Mouse (Mus musculus): ENCODE results near the gene Ftl1. TPM values are rescaled to one million over a fixed set of nuclear protein-coding genes. Genes with fewer than 3 reads are reported as not detected.

The Ftl1 gene
- total and polyA plus RNA-seq, 3 experiments = 31.2 to 1,027 (median 142) TPM

- H3K4me3 ChIP-seq (replicated peaks in 1 of 3; ENCODE audit: low read depth in 2 of 3, low read length in 2 of 3, poor library complexity in 1 of 3) = no peak overlapping the region
- H3K27me3 ChIP-seq (replicated peaks) = no peaks in the 10 kb centered on the region
- H3K9ac ChIP-seq (ENCODE audit: insufficient read depth, low read depth) = no peak overlapping the region
- peaks cover 2 to 25% of the 10 kb centered on the region in 2 experiments for H3K4me1 ChIP-seq (ENCODE audit: control insufficient read depth in 1 of 2, insufficient read depth in 2 of 2)
- no peak overlapping the region for H3K27ac ChIP-seq (ENCODE audit: insufficient read depth, low read depth)
- no peak for TF ChIP-seq MAX (IDR thresholded peaks at IDR 0.05; ENCODE audit: low read length)
- no peak for TF ChIP-seq CHD1 (IDR thresholded peaks at IDR 0.05; ENCODE audit: low read depth, low read length)
- TF ChIP-seq E2F4 (IDR thresholded peaks at IDR 0.05; ENCODE audit: insufficient replicate concordance, low read depth, low read length) = no peak
- no peak for TF ChIP-seq ETS1 (conservative IDR thresholded peaks at IDR 0.05; ENCODE audit: low read depth, low read length)
- no peak for TF ChIP-seq NELFE (IDR thresholded peaks at IDR 0.05; ENCODE audit: low read depth, low read length)
- TF ChIP-seq USF2 (conservative IDR thresholded peaks at IDR 0.05; ENCODE audit: low read depth, low read length) = no peak
- TF ChIP-seq TCF12 (IDR thresholded peaks at IDR 0.05; ENCODE audit: low read depth, low read length) = peak; percentile 19; the same call in 1 of the 2 replicates
- TF ChIP-seq NRF1 (IDR thresholded peaks at IDR 0.05; ENCODE audit: low read depth, low read length) = no peak
- TF ChIP-seq ZKSCAN1 (IDR thresholded peaks at IDR 0.05; ENCODE audit: borderline replicate concordance, low read depth, low read length) = no peak
- no peak; the same call in 1 of the 2 replicates for TF ChIP-seq BHLHE40 (IDR thresholded peaks at IDR 0.05; ENCODE audit: low read depth, low read length)
- TF ChIP-seq EP300 (IDR thresholded peaks at IDR 0.05; ENCODE audit: low read length) = no peak
- no peak for TF ChIP-seq POLR2AphosphoS2 (IDR thresholded peaks at IDR 0.05; ENCODE audit: low read depth, low read length)
- TF ChIP-seq ZMIZ1 (IDR thresholded peaks at IDR 0.05; ENCODE audit: low read depth, low read length) = no peak
- peak; percentile 75 for TF ChIP-seq RAD21 (IDR thresholded peaks at IDR 0.05; ENCODE audit: low read depth, low read length)
- no peak for TF ChIP-seq JUND (conservative IDR thresholded peaks at IDR 0.05; ENCODE audit: low read depth, low read length)
- peak; percentile 86 for TF ChIP-seq SMC3 (IDR thresholded peaks at IDR 0.05; ENCODE audit: low read depth, low read length)
- peak; percentile 45; the same call in 1 of the 2 replicates for TF ChIP-seq MEF2A (IDR thresholded peaks at IDR 0.05; ENCODE audit: borderline replicate concordance, low read depth, low read length)
- TF ChIP-seq MYC (IDR thresholded peaks at IDR 0.05; ENCODE audit: low read depth, low read length) = 0 out of 2 replicates have a peak, but pooled peaks have one; percentile 43
- 0 out of 2 replicates have a peak, but pooled peaks have one; percentile 16 for TF ChIP-seq ELF1 (IDR thresholded peaks at IDR 0.05; ENCODE audit: low read depth, low read length)
- TF ChIP-seq JUN (IDR thresholded peaks at IDR 0.05; ENCODE audit: insufficient read depth, low read depth, low read length) = no peak
- TF ChIP-seq HCFC1 (IDR thresholded peaks at IDR 0.05; ENCODE audit: low read depth, low read length) = no peak
- no peak for TF ChIP-seq USF1 (IDR thresholded peaks at IDR 0.05; ENCODE audit: low read depth, low read length)
- TF ChIP-seq PAX5 (IDR thresholded peaks at IDR 0.05; ENCODE audit: low read length) = no peak
- no peak for TF ChIP-seq POLR2A (IDR thresholded peaks at IDR 0.05; ENCODE audit: low read depth, low read length)
- peak; percentile 63; the same call in 1 of the 2 replicates for TF ChIP-seq IRF4 (IDR thresholded peaks at IDR 0.05; ENCODE audit: low read depth, low read length)
- no peak for TF ChIP-seq KAT2A (IDR thresholded peaks at IDR 0.05; ENCODE audit: insufficient replicate concordance, low read length)
- TF ChIP-seq MAFK (IDR thresholded peaks at IDR 0.05; ENCODE audit: insufficient replicate concordance, low read length) = no peak
- TF ChIP-seq MXI1 (IDR thresholded peaks at IDR 0.05; ENCODE audit: low read depth, low read length) = peak; percentile 53
- TF ChIP-seq MAZ (IDR thresholded peaks at IDR 0.05; ENCODE audit: low read depth, low read length) = no peak; the same call in 1 of the 2 replicates
- TF ChIP-seq GABPA (IDR thresholded peaks at IDR 0.05; ENCODE audit: insufficient replicate concordance, low read depth, low read length) = no peak
- TF ChIP-seq UBTF (IDR thresholded peaks at IDR 0.05; ENCODE audit: low read depth, low read length) = no peak
- no peak for TF ChIP-seq TBP (conservative IDR thresholded peaks at IDR 0.05; ENCODE audit: low read depth, low read length)
- no peak for TF ChIP-seq CHD2 (IDR thresholded peaks at IDR 0.05; ENCODE audit: low read length)
- TF ChIP-seq CTCF (conservative IDR thresholded peaks at IDR 0.05 in 1 of 2, IDR thresholded peaks at IDR 0.05 in 1 of 2; ENCODE audit: low read depth in 2 of 2, low read length in 2 of 2) = peak; percentile 73 to 90
- TF ChIP-seq RCOR1 (conservative IDR thresholded peaks at IDR 0.05; ENCODE audit: low read depth, low read length) = no peak
- TF ChIP-seq ZC3H11A (IDR thresholded peaks at IDR 0.05; ENCODE audit: low read depth, low read length) = no peak
- TF ChIP-seq SIN3A (IDR thresholded peaks at IDR 0.05; ENCODE audit: low read length) = peak; percentile 39; the same call in 1 of the 2 replicates
- no peak for TF ChIP-seq ZNF384 (IDR thresholded peaks at IDR 0.05; ENCODE audit: low read depth, low read length)
- peak; percentile 92 for DNase-seq (ENCODE audit: extremely low read depth)
- in situ Hi-C loops (cut with MboI; ENCODE audit: low pct_ligation_motif_present, low pct_unique_long_range_greater_than_20kb, low sequenced_read_pairs) = no loop called here
- no peak overlapping the region for H3K4me2 ChIP-seq (ENCODE audit: insufficient read depth, low read depth, poor library complexity, severe bottlenecking)
- dilution Hi-C loops (cut with MboI; ENCODE audit: extremely low pct_ligation_motif_present, extremely low pct_unique_long_range_greater_than_20kb, low sequenced_read_pairs) = no loop called here
- H3K9me3 ChIP-seq (replicated peaks; ENCODE audit: low read length) = no peaks in the 10 kb centered on the region
- H3K79me2 ChIP-seq (replicated peaks; ENCODE audit: control insufficient read depth, extremely low read depth, insufficient read depth, poor library complexity, severe bottlenecking) = no peaks in the 10 kb centered on the region
- peaks cover 42 to 67% of the 10 kb centered on the region in 2 experiments for H3K36me3 ChIP-seq (replicated peaks in 1 of 2; ENCODE audit: control insufficient read depth in 1 of 2, insufficient read depth in 1 of 2, low read length in 1 of 2)
These were observed 8.2 kb downstream of the Ftl1 start for GRCm38 (mm10) chr7:45451344-45451982.

All from CH12.LX (cell line).